Mouse (Mus musculus): ENCODE measurements around the gene Medag.

Gene Medag

GRCm38 (mm10) chr5:149429541-149429940 is 18.0 kb downstream of the Medag start:
- DNase-seq (ENCODE audit: low spot score) = no peak

- no peak for DNase-seq (ENCODE audit: low spot score)
These were observed 19.4 kb downstream of the Medag start for GRCm38 (mm10) chr5:149430943-149431342.

GRCm38 (mm10) chr5:149433618-149434017 is 22.1 kb downstream of the Medag start:
- DNase-seq (ENCODE audit: low spot score) = no peak

GRCm38 (mm10) chr5:149434141-149434690 is 22.7 kb downstream of the Medag start:
- no peak for DNase-seq (ENCODE audit: low spot score)

GRCm38 (mm10) chr5:149436541-149436940 is 25.0 kb downstream of the Medag start:
- DNase-seq (ENCODE audit: low spot score) = no peak

GRCm38 (mm10) chr5:149437150-149437549 is 25.6 kb downstream of the Medag start:
- no peak for DNase-seq (ENCODE audit: low spot score)

- DNase-seq (ENCODE audit: low spot score) = peak; percentile 90
These were observed 28.1 kb downstream of the Medag start, which contains the start of gene Tex26 for GRCm38 (mm10) chr5:149439531-149440179. Gene Tex26, plus strand, starts transcription at chr5:149439660.

GRCm38 (mm10) chr5:149440180-149440573 is 28.6 kb downstream of the Medag start:
- peak; percentile 77 for DNase-seq (ENCODE audit: low spot score)

- DNase-seq (ENCODE audit: low spot score) = peak; percentile 65
These were observed 30.2 kb downstream of the Medag start for GRCm38 (mm10) chr5:149441646-149442276.

- peak; percentile 58 for DNase-seq (ENCODE audit: low spot score)
These were observed 30.7 kb downstream of the Medag start for GRCm38 (mm10) chr5:149442277-149442660.

GRCm38 (mm10) chr5:149444451-149444850 is 32.9 kb downstream of the Medag start:
- DNase-seq (ENCODE audit: low spot score) = no peak

- no peak for DNase-seq (ENCODE audit: low spot score)
These were observed 34.9 kb downstream of the Medag start for GRCm38 (mm10) chr5:149446495-149446894.

- DNase-seq (ENCODE audit: low spot score) = no peak
These were observed 36.2 kb downstream of the Medag start for GRCm38 (mm10) chr5:149447733-149448132.

- DNase-seq (ENCODE audit: low spot score) = no peak
These were observed 37.9 kb downstream of the Medag start for GRCm38 (mm10) chr5:149449406-149449805.

- no peak for DNase-seq (ENCODE audit: low spot score)
These were observed 39.7 kb downstream of the Medag start for GRCm38 (mm10) chr5:149451209-149451681.

- peak; percentile 74 for DNase-seq (ENCODE audit: low spot score)
These were observed 42.7 kb downstream of the Medag start for GRCm38 (mm10) chr5:149454281-149454680.

- DNase-seq (ENCODE audit: low spot score) = no peak
These were observed 45.0 kb downstream of the Medag start for GRCm38 (mm10) chr5:149456544-149456943.

GRCm38 (mm10) chr5:149462071-149462470 is 50.5 kb downstream of the Medag start:
- DNase-seq (ENCODE audit: low spot score) = no peak

- no peak for DNase-seq (ENCODE audit: low spot score)
These were observed 53.8 kb downstream of the Medag start for GRCm38 (mm10) chr5:149465305-149465704.

GRCm38 (mm10) chr5:149474142-149474541 is 62.6 kb downstream of the Medag start:
- DNase-seq (ENCODE audit: low spot score) = no peak

- DNase-seq (ENCODE audit: low spot score) = no peak
These were observed 63.3 kb downstream of the Medag start for GRCm38 (mm10) chr5:149474701-149475468.

Measured in retina, embryonic 14.5 days (tissue).